Mouse (Mus musculus) limb, embryonic 14.5 days (tissue): ENCODE measurements around the gene Ccdc13. TPM values are rescaled to one million over a fixed set of nuclear protein-coding genes. Genes with fewer than 3 reads are reported as not detected.

Experiments used
- ATAC-seq: fragments of 200-750 bp; cut with Nextera tagmentation; 2 replicates; pipeline ENCODE4 v1.8.0; 2017; ENCODE audit warnings: low read depth, moderate number of reproducible peaks, moderate TSS enrichment; ENCODE audit not compliant: low FRiP score
- DNase-seq: peaks from one replicate; pipeline ENCODE4 v3.0.0-alpha.2; 2015; ENCODE audit warnings: low spot score
- H3K27ac ChIP-seq: fragments of 300-500 bp; sonication (generic); replicated peaks from 2 replicates; pipeline ENCODE4 v1.5.1; 2014; ENCODE audit warnings: low read depth, mild to moderate bottlenecking, low read length, moderate library complexity, mixed read lengths
- H3K27me3 ChIP-seq: fragments of 300-500 bp; sonication (generic); 2 replicates; pipeline ENCODE4 v1.6.1; 2014; ENCODE audit warnings: low read length, mixed read lengths; ENCODE audit not compliant: control insufficient read depth, insufficient read depth
- H3K36me3 ChIP-seq: fragments of 300-500 bp; sonication (generic); 2 replicates; pipeline ENCODE4 v1.6.1; 2014; ENCODE audit warnings: mild to moderate bottlenecking, low read length, moderate library complexity, mixed read lengths; ENCODE audit not compliant: control insufficient read depth, insufficient read depth
- H3K4me1 ChIP-seq: fragments of 300-500 bp; sonication (generic); 2 replicates; pipeline ENCODE4 v1.6.1; 2014; ENCODE audit warnings: antibody characterized with exemption, low read length, mixed read lengths; ENCODE audit not compliant: control insufficient read depth, insufficient read depth
- H3K4me2 ChIP-seq: fragments of 300-500 bp; sonication (generic); replicated peaks from 2 replicates; pipeline ENCODE4 v1.6.1; 2014; ENCODE audit warnings: low read depth, mild to moderate bottlenecking, low read length, moderate library complexity; ENCODE audit not compliant: severe bottlenecking
- H3K4me3 ChIP-seq: fragments of 300-500 bp; sonication (generic); replicated peaks from 2 replicates; pipeline ENCODE4 v1.5.1; 2014; ENCODE audit warnings: low read length
- H3K9ac ChIP-seq: fragments of 300-500 bp; sonication (generic); 2 replicates; pipeline ENCODE4 v1.6.1; 2014; ENCODE audit warnings: mild to moderate bottlenecking, low read depth, low read length, moderate library complexity; ENCODE audit not compliant: severe bottlenecking
- H3K9me3 ChIP-seq: fragments of 300-500 bp; sonication (generic); 2 replicates; pipeline ENCODE4 v1.6.1; 2016; ENCODE audit warnings: low read length; ENCODE audit not compliant: control insufficient read depth
- POLR2A ChIP-seq: fragments of 200-500 bp; IDR thresholded peaks from 2 replicates; pipeline ENCODE4 v1.8.0; 2012; ENCODE audit warnings: inconsistent platforms, mild to moderate bottlenecking, moderate library complexity, borderline replicate concordance; ENCODE audit not compliant: insufficient read depth, insufficient read length; ENCODE audit errors: extremely low read depth
- WGBS: fragments of 180-500 bp; shearing (Covaris S2); extraction: QIAGEN DNeasy Blood & Tissue Kit; methylation state at CpG from one replicate; pipeline ENCODE4 v1.1.7; 2014; 5-methylcytosine and 5-hydroxymethylcytosine counted together
- polyA plus RNA-seq, 2 experiments: library from polyadenylated mRNA; depleted of rRNA in 1 of 2; stranded (reverse) in 1 of 2; unstranded in 1 of 2; fragments of >200 nt; fragmentation: Nextera tagmentation in 1 of 2; extraction: Ambion mirVana in 1 of 2; gene quantifications; 2 replicates each; pipeline versions ENCODE4 v1.2.1 to v1.2.3; 2012 to 2014

Gene Ccdc13
- polyA plus RNA-seq, 2 experiments, result 0.47 to 0.58 TPM

DNA sequence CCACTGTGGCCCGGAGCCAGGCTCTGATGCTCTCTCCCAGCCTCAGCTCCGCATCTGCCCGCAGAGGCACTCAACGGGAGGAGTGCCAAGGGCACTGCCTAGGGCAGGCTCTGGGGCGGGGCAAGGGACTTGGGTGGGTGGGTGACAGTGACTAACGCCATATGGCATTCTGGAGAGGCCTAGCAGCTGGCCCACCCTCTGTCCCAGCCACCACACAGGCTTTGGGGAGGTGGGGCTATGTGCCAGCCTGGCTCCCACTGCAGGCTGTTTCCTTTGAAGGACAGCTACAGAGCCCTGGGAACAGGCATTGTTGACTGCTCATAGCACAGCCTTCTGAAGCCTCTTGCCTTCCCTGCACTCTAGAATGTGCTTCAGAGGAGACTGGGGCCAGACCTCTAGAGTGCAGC, 16.7 kb downstream of the Ccdc13 start:
- DNase-seq (no peak), ATAC-seq (no peak)
- H3K27ac ChIP-seq, result no peak overlapping the region
- no peak overlapping the region for H3K4me2 ChIP-seq
- TF ChIP-seq POLR2A, result no peak
- no peak overlapping the region for H3K9ac ChIP-seq
- no peaks in the 10 kb centered on the region for H3K36me3 ChIP-seq
- H3K27me3 ChIP-seq, result no peaks in the 10 kb centered on the region
- no peak overlapping the region for H3K4me3 ChIP-seq
- no peaks in the 10 kb centered on the region for H3K9me3 ChIP-seq
- peaks cover 11% of the 10 kb centered on the region for H3K4me1 ChIP-seq
- 64% methylated on average over 5 of the region's 6 CpGs for WGBS

DNA sequence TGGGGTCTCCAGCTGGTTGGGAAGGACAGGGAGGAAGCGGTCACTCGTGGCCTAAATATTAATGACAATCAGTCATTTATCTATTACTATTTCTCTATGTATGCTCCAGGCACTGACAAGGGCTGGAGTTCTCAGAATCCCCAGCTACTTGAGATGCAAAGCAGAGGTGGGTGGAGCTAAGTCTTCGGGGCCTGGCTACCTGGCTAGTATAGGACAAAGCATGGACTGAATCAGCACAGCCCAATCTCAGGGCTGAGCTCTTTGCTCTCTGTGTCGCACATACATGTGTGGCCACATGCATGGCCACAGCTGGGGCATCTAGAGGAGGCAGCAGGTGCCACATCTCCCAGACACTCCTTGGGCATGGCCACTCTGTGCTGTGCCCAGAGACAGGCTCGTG, 18.5 kb downstream of the Ccdc13 start:
- no peak for TF ChIP-seq POLR2A
- ATAC-seq, result no peak
- 70% methylated on average over 5 of the region's 5 CpGs for WGBS

DNA sequence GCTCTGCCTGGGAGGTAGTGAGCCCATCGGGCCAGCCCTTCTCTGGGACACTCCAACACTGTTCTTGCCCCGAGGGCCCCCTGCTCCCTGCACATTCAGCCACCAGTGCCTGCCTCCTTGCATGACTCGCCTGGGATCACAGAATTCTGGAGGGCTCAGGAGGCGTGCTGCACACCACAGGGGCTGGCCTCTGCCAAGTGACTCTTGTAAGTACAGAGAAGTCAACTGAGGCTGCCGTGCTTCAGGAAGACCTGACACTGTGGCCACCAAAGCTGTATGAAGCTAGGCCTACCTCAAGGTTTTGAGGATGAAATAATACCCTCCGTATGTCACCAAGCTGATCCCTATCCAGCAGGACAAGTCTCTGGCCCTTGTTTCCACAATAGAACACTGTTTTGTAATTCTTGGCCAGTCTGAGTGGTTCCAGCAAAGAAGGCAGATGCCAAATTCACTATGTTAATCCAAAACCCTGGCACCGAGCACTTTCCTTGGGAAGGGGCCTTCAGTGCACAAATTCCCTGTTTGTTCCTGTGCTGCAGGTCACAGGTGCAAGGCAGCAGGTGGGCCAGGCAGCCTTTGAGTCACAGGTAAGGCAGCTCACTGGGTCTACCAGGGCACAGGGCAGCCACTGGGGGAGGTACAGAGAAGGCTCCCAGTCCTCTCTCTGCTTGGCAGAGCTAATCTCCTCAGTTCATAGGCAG, 19.3 kb downstream of the Ccdc13 start:
- H3K9ac ChIP-seq, result peak overlapping the region; percentile 32
- H3K27ac ChIP-seq, result peak overlapping the region; percentile 88
- no peaks in the 10 kb centered on the region for H3K9me3 ChIP-seq
- no peaks in the 10 kb centered on the region for H3K36me3 ChIP-seq
- peaks cover 11% of the 10 kb centered on the region for H3K4me1 ChIP-seq
- 43% methylated on average over 7 of the region's 7 CpGs for WGBS
- no peak overlapping the region for H3K4me3 ChIP-seq
- ATAC-seq (no peak), DNase-seq (no peak)
- TF ChIP-seq POLR2A, result no peak
- H3K4me2 ChIP-seq, result peak overlapping the region; percentile 25; the same call in 1 of the 2 replicates
- no peaks in the 10 kb centered on the region for H3K27me3 ChIP-seq

More for the DNA sequence above, 18.5 kb downstream of the Ccdc13 start:
- no peak overlapping the region for H3K4me3 ChIP-seq
- H3K9me3 ChIP-seq, result no peaks in the 10 kb centered on the region
- no peak overlapping the region for H3K4me2 ChIP-seq
- no peaks in the 10 kb centered on the region for H3K27me3 ChIP-seq
- no peak overlapping the region for H3K9ac ChIP-seq
- no peak for DNase-seq
- no peaks in the 10 kb centered on the region for H3K36me3 ChIP-seq
- H3K27ac ChIP-seq, result no peak overlapping the region
- peaks cover 11% of the 10 kb centered on the region for H3K4me1 ChIP-seq

DNA sequence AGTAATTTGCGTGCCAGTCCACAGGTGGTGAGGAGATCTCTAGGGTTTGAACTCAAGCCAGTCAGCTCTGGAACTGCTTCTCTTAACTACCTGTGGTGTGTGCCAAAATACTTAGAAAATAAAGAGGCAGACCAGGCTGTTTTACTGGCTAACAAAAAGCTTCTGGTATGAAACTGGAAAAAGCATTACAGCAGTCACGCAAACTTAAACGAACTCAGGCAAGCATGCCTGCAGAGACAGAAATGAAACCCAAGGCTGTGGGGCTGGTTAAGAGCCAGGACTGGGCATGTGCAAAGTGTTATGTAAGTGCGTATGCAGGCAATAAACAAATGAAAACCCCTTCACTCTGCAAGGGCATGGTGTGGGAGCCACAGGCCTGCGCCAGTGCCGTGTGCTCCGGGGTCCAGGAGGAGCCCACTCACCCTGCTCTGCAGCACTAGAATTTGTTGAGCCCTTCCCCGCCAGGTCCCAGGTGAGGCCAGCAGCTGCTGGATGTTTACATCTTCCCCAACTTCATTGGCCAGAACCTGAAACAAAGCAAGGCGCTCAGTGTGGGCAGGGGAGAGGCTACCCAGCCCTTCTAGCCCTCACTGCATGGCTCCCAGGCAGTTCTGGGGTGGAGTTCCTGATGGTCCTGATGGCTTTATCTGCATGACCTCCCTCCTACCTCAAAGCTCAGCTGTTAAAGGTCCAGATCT, 20.0 kb downstream of the Ccdc13 start:
- peak overlapping the region; percentile 88 for H3K27ac ChIP-seq
- DNase-seq, result peak; percentile 82
- peak overlapping the region; percentile 25 for H3K4me2 ChIP-seq

DNA sequence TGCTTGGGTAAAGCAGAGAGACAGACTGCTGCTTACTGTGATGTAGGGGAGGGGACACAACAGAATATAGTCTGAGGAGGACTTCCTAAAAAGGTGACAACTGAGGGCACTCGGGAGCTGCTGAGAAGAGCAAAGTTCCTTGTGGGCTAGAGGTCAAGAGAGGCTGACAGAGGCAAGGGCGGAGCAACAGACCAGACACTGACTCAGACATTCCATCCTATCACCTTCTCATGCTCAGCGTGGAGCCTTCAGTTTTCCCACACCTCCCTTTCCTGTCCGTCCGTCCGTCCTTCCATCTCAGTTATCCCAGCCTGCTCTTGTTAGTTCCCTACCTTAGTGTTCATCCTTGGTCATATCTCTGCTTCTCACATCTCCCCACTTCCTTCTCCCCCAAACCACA, 24.1 kb downstream of the Ccdc13 start:
- H3K36me3 ChIP-seq, result no peaks in the 10 kb centered on the region
- peaks cover 8% of the 10 kb centered on the region for H3K4me1 ChIP-seq
- H3K4me2 ChIP-seq, result no peak overlapping the region
- no peaks in the 10 kb centered on the region for H3K27me3 ChIP-seq
- no peak overlapping the region for H3K9ac ChIP-seq
- ATAC-seq, result no peak
- whole genome bisulfite sequencing, result 67% methylated on average over 6 of the region's 6 CpGs
- H3K4me3 ChIP-seq, result no peak overlapping the region
- TF ChIP-seq POLR2A, result no peak
- no peak for DNase-seq
- H3K9me3 ChIP-seq, result no peaks in the 10 kb centered on the region
- H3K27ac ChIP-seq, result no peak overlapping the region

More for the DNA sequence above, 20.0 kb downstream of the Ccdc13 start:
- Histone ChIP-seq H3K9ac (peak overlapping the region; percentile 32), H3K27me3 (no peaks in the 10 kb centered on the region), H3K36me3 (no peaks in the 10 kb centered on the region), H3K9me3 (no peaks in the 10 kb centered on the region), H3K4me3 (no peak overlapping the region), H3K4me1 (peaks cover 11% of the 10 kb centered on the region)
- TF ChIP-seq POLR2A, result no peak
- 21% methylated on average over 9 of the region's 9 CpGs for WGBS
- peak; percentile 81 for ATAC-seq
